Mouse (Mus musculus): Measurements from ENCODE around the gene Cacna2d4. TPM values are rescaled to one million over a fixed set of nuclear protein-coding genes. Genes with fewer than 3 reads are reported as not detected.

Cacna2d4 gene
- polyA plus RNA-seq, 1 experiment from 2014 or later, result not detected

GRCm38 (mm10) chr6:119240871-119241705, 4.8 kb downstream of the Cacna2d4 start:
- WGBS (ENCODE audit: insufficient replicate concordance), result 50% methylated on average over 21 of the region's 21 CpGs

GRCm38 (mm10) chr6:119246082-119246481, 9.8 kb downstream of the Cacna2d4 start:
- no peaks in the 10 kb centered on the region for H3K36me3 ChIP-seq
- ATAC-seq (ENCODE audit: low read depth) (no peak), DNase-seq (no peak)
- H3K27ac ChIP-seq, result no peak overlapping the region
- WGBS (ENCODE audit: insufficient replicate concordance), result 19% methylated on average over 2 of the region's 2 CpGs
- H3K27me3 ChIP-seq, result 0 out of 2 replicates have a peak, but pooled peaks cover 2% of the 10 kb centered on the region
- H3K9ac ChIP-seq, result no peak overlapping the region
- peaks cover 7% of the 10 kb centered on the region for H3K9me3 ChIP-seq (replicated peaks)
- H3K4me3 ChIP-seq (replicated peaks), result no peak overlapping the region
- H3K4me1 ChIP-seq (replicated peaks), result no peaks in the 10 kb centered on the region
- H3K4me2 ChIP-seq, result no peak overlapping the region

More at GRCm38 (mm10) chr6:119240871-119241705, 4.8 kb downstream of the Cacna2d4 start:
- no peak overlapping the region for H3K9ac ChIP-seq
- H3K36me3 ChIP-seq, result no peaks in the 10 kb centered on the region
- peaks cover 3% of the 10 kb centered on the region for H3K9me3 ChIP-seq (replicated peaks)
- DNase-seq, result no peak
- no peak for ATAC-seq (ENCODE audit: low read depth)
- H3K27me3 ChIP-seq, result 0 out of 2 replicates have a peak, but pooled peaks cover 5% of the 10 kb centered on the region
- no peak overlapping the region for H3K27ac ChIP-seq
- no peak overlapping the region for H3K4me2 ChIP-seq
- H3K4me1 ChIP-seq (replicated peaks), result no peaks in the 10 kb centered on the region
- H3K4me3 ChIP-seq (replicated peaks), result no peak overlapping the region

DNA sequence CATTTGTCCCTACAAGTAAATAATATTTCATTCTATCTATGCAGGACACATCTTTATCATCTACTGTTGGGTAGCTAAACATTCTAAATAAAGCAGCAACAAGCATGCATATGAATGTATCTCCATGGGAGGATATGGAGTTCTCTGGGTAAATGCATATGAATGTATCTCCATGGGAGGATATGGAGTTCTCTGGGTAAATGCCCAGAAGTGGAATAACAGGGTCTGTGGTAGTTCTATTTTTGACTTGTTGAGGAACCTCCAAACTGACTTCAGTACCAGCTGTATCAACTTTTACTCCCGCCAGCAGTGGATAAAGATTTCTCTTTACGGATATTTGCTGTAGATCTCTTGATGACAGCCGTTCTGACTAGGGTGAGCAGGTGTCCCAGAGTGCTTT, 12.3 kb downstream of the Cacna2d4 start:
- Histone ChIP-seq H3K4me3 (replicated peaks) (no peak overlapping the region), H3K27ac (no peak overlapping the region), H3K4me2 (no peak overlapping the region), H3K36me3 (no peaks in the 10 kb centered on the region), H3K9ac (no peak overlapping the region), H3K4me1 (replicated peaks) (no peaks in the 10 kb centered on the region), H3K9me3 (replicated peaks) (peaks cover 7% of the 10 kb centered on the region), H3K27me3 (no peaks in the 10 kb centered on the region)
- DNase-seq (no peak), ATAC-seq (ENCODE audit: low read depth) (no peak)
- WGBS (ENCODE audit: insufficient replicate concordance), result 56% methylated on average over 3 of the region's 3 CpGs

DNA sequence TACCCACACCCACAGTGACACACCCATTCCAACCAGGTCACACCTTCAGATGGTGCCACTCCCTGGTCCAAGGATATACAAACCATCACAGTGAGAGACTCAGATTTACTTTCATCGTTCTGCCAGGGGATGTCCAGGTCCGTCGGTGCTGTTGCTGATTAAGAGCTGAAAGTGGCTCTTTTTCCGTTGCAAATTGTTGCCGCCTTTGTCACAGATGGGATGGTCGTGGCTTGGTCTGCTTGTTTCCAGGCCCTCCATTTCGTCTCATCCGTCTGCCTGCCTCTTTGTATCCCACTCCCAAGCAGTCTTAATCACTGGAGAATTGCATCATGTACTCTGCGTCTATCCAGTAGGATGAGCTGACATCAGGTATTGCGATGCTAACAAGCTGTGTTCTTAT, 13.4 kb downstream of the Cacna2d4 start:
- no peaks in the 10 kb centered on the region for H3K36me3 ChIP-seq
- ATAC-seq (ENCODE audit: low read depth), result no peak
- H3K4me2 ChIP-seq, result no peak overlapping the region
- peaks cover 7% of the 10 kb centered on the region for H3K9me3 ChIP-seq (replicated peaks)
- H3K27me3 ChIP-seq, result no peaks in the 10 kb centered on the region
- no peaks in the 10 kb centered on the region for H3K4me1 ChIP-seq (replicated peaks)
- no peak overlapping the region for H3K27ac ChIP-seq
- DNase-seq, result no peak
- 70% methylated on average over 10 of the region's 10 CpGs for WGBS (ENCODE audit: insufficient replicate concordance)
- no peak overlapping the region for H3K4me3 ChIP-seq (replicated peaks)
- no peak overlapping the region for H3K9ac ChIP-seq

DNA sequence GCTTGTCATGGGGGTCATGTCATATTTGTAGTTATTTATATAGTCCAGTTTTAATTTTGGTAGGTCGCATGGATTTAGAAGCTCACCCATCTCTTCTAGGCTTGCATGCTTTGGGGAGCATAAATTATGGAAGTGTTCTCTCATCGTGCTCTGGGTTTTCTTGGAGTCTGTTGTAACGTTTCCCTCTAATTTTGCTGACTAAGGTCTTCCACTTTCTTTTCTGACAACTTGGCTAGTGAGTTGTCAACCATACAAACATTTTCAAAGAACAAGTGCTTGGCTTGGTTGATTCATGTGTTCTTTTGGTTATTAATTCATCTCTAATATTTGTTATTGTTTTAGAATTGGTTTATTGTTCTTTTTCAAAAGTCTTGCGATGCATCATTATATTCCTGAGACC, 15.4 kb downstream of the Cacna2d4 start:
- no peak for DNase-seq

DNA sequence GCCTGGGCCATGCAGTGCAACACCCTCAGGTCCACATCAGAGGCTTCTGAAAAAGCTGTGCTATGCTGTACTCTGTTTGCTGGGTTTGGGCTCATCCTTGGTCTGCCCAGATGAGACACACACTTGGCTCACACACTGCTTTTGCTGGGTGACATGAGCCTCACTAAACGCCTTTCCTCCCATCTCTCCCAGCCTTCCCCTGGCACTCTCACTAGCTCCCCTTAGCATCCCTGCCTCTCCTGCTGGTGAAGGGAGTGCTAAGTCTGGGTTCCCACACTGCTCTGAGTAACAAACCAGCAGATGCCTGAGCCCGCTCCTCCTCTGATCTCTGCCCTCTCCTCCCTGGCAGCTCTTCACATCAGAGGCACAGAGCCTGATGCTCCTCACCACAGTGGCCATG, 40.4 kb downstream of the Cacna2d4 start:
- ATAC-seq (ENCODE audit: low read depth), result no peak
- Histone ChIP-seq H3K4me3 (replicated peaks) (no peak overlapping the region), H3K4me2 (no peak overlapping the region), H3K9me3 (replicated peaks) (no peaks in the 10 kb centered on the region), H3K9ac (no peak overlapping the region), H3K36me3 (no peaks in the 10 kb centered on the region), H3K27me3 (no peaks in the 10 kb centered on the region), H3K4me1 (replicated peaks) (no peaks in the 10 kb centered on the region), H3K27ac (no peak overlapping the region)
- DNase-seq, result no peak
- WGBS (ENCODE audit: insufficient replicate concordance), result 67% methylated on average over 2 of the region's 2 CpGs

More for the DNA sequence above, 15.4 kb downstream of the Cacna2d4 start:
- no peak for ATAC-seq (ENCODE audit: low read depth)
- Histone ChIP-seq H3K4me1 (replicated peaks) (no peaks in the 10 kb centered on the region), H3K9ac (no peak overlapping the region), H3K9me3 (replicated peaks) (no peaks in the 10 kb centered on the region), H3K4me2 (no peak overlapping the region), H3K36me3 (no peaks in the 10 kb centered on the region), H3K27ac (no peak overlapping the region), H3K4me3 (replicated peaks) (no peak overlapping the region), H3K27me3 (no peaks in the 10 kb centered on the region)
- WGBS (ENCODE audit: insufficient replicate concordance), result 58% methylated on average over 4 of the region's 4 CpGs

- H3K9ac ChIP-seq, result no peak overlapping the region
- no peak overlapping the region for H3K4me2 ChIP-seq
- WGBS (ENCODE audit: insufficient replicate concordance), result 60% methylated on average over 9 of the region's 9 CpGs
- no peak overlapping the region for H3K27ac ChIP-seq
- no peak for DNase-seq
- no peaks in the 10 kb centered on the region for H3K36me3 ChIP-seq
- no peaks in the 10 kb centered on the region for H3K9me3 ChIP-seq (replicated peaks)
- ATAC-seq (ENCODE audit: low read depth), result no peak
- no peaks in the 10 kb centered on the region for H3K4me1 ChIP-seq (replicated peaks)
- no peaks in the 10 kb centered on the region for H3K27me3 ChIP-seq
- H3K4me3 ChIP-seq (replicated peaks), result no peak overlapping the region
These were observed 44.4 kb downstream of the Cacna2d4 start for GRCm38 (mm10) chr6:119280761-119281160.

- Histone ChIP-seq H3K4me1 (replicated peaks) (no peaks in the 10 kb centered on the region), H3K4me2 (no peak overlapping the region), H3K27ac (no peak overlapping the region), H3K4me3 (replicated peaks) (no peak overlapping the region), H3K9ac (no peak overlapping the region), H3K9me3 (replicated peaks) (no peaks in the 10 kb centered on the region), H3K36me3 (no peaks in the 10 kb centered on the region), H3K27me3 (no peaks in the 10 kb centered on the region)
- ATAC-seq (ENCODE audit: low read depth), result no peak
- 56% methylated on average over 3 of the region's 3 CpGs for WGBS (ENCODE audit: insufficient replicate concordance)
- DNase-seq, result no peak
These were observed 65.0 kb downstream of the Cacna2d4 start for GRCm38 (mm10) chr6:119301310-119301709.

DNA sequence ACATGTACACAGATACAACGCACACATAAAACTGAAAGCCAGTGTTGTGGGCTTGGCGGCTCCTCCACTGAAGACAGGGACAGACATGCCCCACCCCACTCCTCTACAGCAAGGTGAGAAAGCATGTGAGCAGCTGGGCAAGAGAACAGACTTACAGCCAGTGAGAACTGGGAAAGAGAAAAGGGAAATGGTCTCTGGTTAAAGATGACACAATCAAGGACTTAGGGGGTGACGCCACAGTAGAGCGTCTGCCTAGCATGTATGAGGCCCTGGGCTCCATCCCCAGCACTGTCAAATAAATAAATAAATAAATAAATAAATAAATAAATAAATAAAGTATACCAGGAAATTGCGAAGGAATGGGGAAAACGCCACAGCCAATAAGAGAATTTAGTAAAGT, 67.0 kb downstream of the Cacna2d4 start:
- Histone ChIP-seq H3K27ac (no peak overlapping the region), H3K4me2 (no peak overlapping the region), H3K4me1 (replicated peaks) (no peaks in the 10 kb centered on the region), H3K4me3 (replicated peaks) (no peak overlapping the region), H3K36me3 (no peaks in the 10 kb centered on the region), H3K27me3 (no peaks in the 10 kb centered on the region), H3K9me3 (replicated peaks) (no peaks in the 10 kb centered on the region), H3K9ac (no peak overlapping the region)
- ATAC-seq (ENCODE audit: low read depth) (no peak), DNase-seq (no peak)
- WGBS (ENCODE audit: insufficient replicate concordance), result 68% methylated on average over 6 of the region's 6 CpGs

DNA sequence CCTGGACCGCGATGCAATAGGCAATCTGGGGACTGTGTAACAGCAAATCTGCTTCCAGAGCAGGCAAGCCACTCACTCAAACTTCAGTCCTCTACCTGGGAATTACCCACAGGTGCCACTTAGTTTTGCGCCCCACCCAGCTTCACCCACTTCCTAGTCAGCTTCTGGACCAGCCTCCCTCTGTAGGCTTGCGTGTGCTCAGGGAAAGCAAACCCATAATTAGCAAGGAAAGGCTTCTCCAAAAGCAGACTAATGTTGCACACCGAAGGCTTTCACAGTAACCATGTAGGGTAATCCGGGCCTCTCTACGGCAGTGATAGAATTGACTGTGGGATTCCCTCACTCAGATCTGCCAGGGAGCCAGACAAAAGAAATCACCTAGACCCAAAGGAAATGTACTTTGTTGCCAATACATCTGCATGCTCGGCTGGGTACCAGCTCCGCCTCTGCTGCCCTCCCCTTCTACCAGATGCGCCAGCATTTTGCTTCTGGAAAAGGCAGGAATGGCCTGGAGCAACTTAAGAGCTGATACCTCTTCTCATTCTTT, 71.6 kb downstream of the Cacna2d4 start:
- no peaks in the 10 kb centered on the region for H3K36me3 ChIP-seq
- no peak overlapping the region for H3K9ac ChIP-seq
- ATAC-seq (ENCODE audit: low read depth), result no peak
- H3K4me2 ChIP-seq, result no peak overlapping the region
- 57% methylated on average over 10 of the region's 10 CpGs for WGBS (ENCODE audit: insufficient replicate concordance)
- H3K27ac ChIP-seq, result no peak overlapping the region
- H3K9me3 ChIP-seq (replicated peaks), result no peaks in the 10 kb centered on the region
- H3K4me3 ChIP-seq (replicated peaks), result no peak overlapping the region
- DNase-seq, result no peak
- no peaks in the 10 kb centered on the region for H3K4me1 ChIP-seq (replicated peaks)
- H3K27me3 ChIP-seq, result no peaks in the 10 kb centered on the region

- Histone ChIP-seq H3K9me3 (replicated peaks) (no peaks in the 10 kb centered on the region), H3K27me3 (no peaks in the 10 kb centered on the region), H3K4me1 (replicated peaks) (no peaks in the 10 kb centered on the region), H3K4me2 (no peak overlapping the region), H3K9ac (no peak overlapping the region), H3K27ac (no peak overlapping the region), H3K36me3 (no peaks in the 10 kb centered on the region), H3K4me3 (replicated peaks) (no peak overlapping the region)
- ATAC-seq (ENCODE audit: low read depth) (no peak), DNase-seq (no peak)
- WGBS (ENCODE audit: insufficient replicate concordance), result 51% methylated on average over 9 of the region's 9 CpGs
These were observed 73.8 kb downstream of the Cacna2d4 start for GRCm38 (mm10) chr6:119310176-119310575.

DNA sequence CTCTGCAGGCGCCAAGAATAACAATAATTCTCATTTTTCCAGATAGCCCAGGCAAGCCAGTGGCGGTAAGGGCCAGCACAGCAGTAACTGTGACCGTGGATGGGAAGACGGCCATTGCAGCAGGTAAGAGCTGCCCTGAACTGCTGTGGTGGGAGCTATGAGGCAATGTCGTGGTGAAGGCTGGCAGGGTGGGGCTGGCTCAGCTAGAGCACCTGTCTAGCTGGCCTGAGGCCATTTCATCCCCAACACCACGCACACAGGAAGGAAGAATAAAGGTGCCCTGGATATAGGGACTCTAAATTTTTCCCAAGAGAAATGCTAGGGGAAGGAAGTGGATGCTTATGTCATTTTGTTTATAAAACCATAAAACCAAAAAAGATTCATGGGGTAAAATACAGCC, 76.1 kb downstream of the Cacna2d4 start:
- no peak overlapping the region for H3K9ac ChIP-seq
- no peak overlapping the region for H3K4me2 ChIP-seq
- no peaks in the 10 kb centered on the region for H3K36me3 ChIP-seq
- H3K4me1 ChIP-seq (replicated peaks), result no peaks in the 10 kb centered on the region
- DNase-seq (no peak), ATAC-seq (ENCODE audit: low read depth) (no peak)
- WGBS (ENCODE audit: insufficient replicate concordance), result 55% methylated on average over 6 of the region's 6 CpGs
- no peak overlapping the region for H3K4me3 ChIP-seq (replicated peaks)
- no peaks in the 10 kb centered on the region for H3K9me3 ChIP-seq (replicated peaks)
- H3K27ac ChIP-seq, result no peak overlapping the region
- no peaks in the 10 kb centered on the region for H3K27me3 ChIP-seq
